Mouse (Mus musculus) heart, postnatal 0 days (tissue): ENCODE results near the gene Taf6.

Experiments used
- CTCF ChIP-seq: IDR thresholded peaks from 2 replicates; pipeline ENCODE4 v1.5.1; 2016; ENCODE audit warnings: antibody characterized with exemption, control low read depth, low read depth
- EP300 ChIP-seq: IDR thresholded peaks from 2 replicates; pipeline ENCODE4 v1.6.1; 2016; ENCODE audit warnings: antibody characterized with exemption, low read depth

- TF ChIP-seq EP300 (no peak), CTCF (no peak)
Measured at GRCm38 (mm10) chr5:138154390-138154789, 32.9 kb downstream of the Taf6 start.
